Mouse (Mus musculus) lung, embryonic 15.5 days (tissue): ENCODE data around the gene Tfip11. TPM values are rescaled to one million over a fixed set of nuclear protein-coding genes. Genes with fewer than 3 reads are reported as not detected.

ENCODE experiments used
- ATAC-seq: fragments of 200-750 bp; cut with Nextera tagmentation; 2 replicates; pipeline ENCODE4 v1.8.0; 2017; ENCODE audit warnings: moderate number of reproducible peaks, borderline replicate concordance; ENCODE audit not compliant: low FRiP score, low TSS enrichment; ENCODE audit errors: extremely low read depth
- H3K27ac ChIP-seq: fragments of 300-500 bp; sonication (generic); 2 replicates; pipeline ENCODE4 v1.5.1; 2015; ENCODE audit warnings: moderate library complexity, mild to moderate bottlenecking, inconsistent platforms
- H3K27me3 ChIP-seq: fragments of 300-500 bp; sonication (generic); 2 replicates; pipeline ENCODE4 v1.6.1; 2015; ENCODE audit warnings: inconsistent platforms
- H3K36me3 ChIP-seq: fragments of 300-500 bp; sonication (generic); 2 replicates; pipeline ENCODE4 v1.6.1; 2015; ENCODE audit warnings: inconsistent platforms
- H3K4me1 ChIP-seq: fragments of 300-500 bp; sonication (generic); 2 replicates; pipeline ENCODE4 v1.6.1; 2015; ENCODE audit warnings: inconsistent platforms
- H3K4me2 ChIP-seq: fragments of 300-500 bp; sonication (generic); 2 replicates; pipeline ENCODE4 v1.6.1; 2015; ENCODE audit warnings: inconsistent platforms, mild to moderate bottlenecking, moderate library complexity
- H3K4me3 ChIP-seq: fragments of 300-500 bp; sonication (generic); 2 replicates; pipeline ENCODE4 v1.5.1; 2015; ENCODE audit warnings: mild to moderate bottlenecking, inconsistent platforms
- H3K9ac ChIP-seq: fragments of 300-500 bp; sonication (generic); 2 replicates; pipeline ENCODE4 v1.6.1; 2015; ENCODE audit warnings: inconsistent platforms
- H3K9me3 ChIP-seq: fragments of 300-500 bp; sonication (generic); 2 replicates; pipeline ENCODE4 v1.6.1; 2016; ENCODE audit warnings: inconsistent platforms
- WGBS: fragments of 180-500 bp; shearing (Covaris S2); methylation state at CpG from one replicate; pipeline ENCODE4 v1.1.7; 2015; 5-methylcytosine and 5-hydroxymethylcytosine counted together
- polyA plus RNA-seq: library from polyadenylated mRNA; unstranded; fragments of >200 nt; fragmentation: Nextera tagmentation; extraction: Ambion mirVana; gene quantifications from 2 replicates; pipeline ENCODE4 v1.2.1, GENCODE M21; 2015

Tfip11 gene
- polyA plus RNA-seq, 1 experiment from 2014 or later: 30.4 TPM

DNA sequence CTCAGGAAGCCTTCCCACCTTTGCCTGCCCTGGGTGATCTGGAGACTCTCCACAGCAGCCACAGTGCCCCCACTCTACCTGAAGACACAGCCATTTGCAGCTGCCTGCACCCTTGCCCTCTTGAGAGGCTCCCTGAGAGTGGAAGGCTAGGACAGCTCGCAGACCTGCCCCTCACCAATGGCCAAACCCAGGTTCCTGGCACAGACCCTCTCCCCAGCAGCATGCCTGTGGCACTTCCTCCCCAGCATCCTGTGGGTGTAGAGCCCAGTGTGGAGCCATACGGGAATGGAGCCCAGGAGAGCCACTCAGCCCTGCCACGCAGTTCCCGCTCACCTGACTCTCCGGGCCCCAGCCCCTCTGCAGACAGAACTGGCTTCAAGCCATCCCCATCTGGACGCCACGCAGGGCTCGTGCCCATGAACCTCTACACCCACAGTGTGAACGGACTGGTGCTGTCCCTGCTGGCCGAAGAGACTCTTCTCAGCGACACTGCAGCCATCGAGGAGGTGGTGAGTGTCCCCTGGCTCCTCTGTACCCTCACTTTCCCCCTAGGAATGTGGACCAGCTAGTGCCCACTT lies 44.2 kb downstream of the Tfip11 start:
- H3K4me1 ChIP-seq: no peaks in the 10 kb centered on the region
- no peak overlapping the region for H3K4me2 ChIP-seq
- no peak for ATAC-seq
- peaks cover 33% of the 10 kb centered on the region for H3K36me3 ChIP-seq
- H3K9ac ChIP-seq: no peak overlapping the region
- no peak overlapping the region for H3K4me3 ChIP-seq
- H3K27ac ChIP-seq: no peak overlapping the region
- 91% methylated on average over 12 of the region's 12 CpGs for WGBS
- H3K9me3 ChIP-seq: no peaks in the 10 kb centered on the region
- no peaks in the 10 kb centered on the region for H3K27me3 ChIP-seq

DNA sequence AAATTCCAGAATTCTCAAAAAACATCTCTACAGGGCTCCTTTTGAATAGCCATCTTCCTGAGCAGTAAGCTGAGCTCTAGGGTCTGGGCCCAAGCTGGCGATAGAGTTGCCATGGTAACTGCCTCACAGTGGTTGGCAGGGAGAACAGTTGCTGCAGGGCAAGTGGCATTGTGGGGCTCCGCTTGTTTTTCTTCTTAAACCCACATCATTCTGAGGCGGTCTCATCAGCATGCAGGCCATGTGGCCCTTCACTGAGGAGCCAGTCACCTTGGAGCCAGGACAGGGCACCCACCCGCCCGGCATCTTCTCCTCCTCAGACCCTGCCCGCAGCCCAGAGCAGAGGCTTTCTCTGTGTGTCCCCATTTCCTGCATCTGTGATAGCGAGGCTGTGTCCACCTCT lies 45.8 kb downstream of the Tfip11 start:
- Histone ChIP-seq H3K27ac (no peak overlapping the region), H3K9me3 (no peaks in the 10 kb centered on the region), H3K27me3 (no peaks in the 10 kb centered on the region), H3K4me2 (no peak overlapping the region), H3K36me3 (peaks cover 27% of the 10 kb centered on the region), H3K4me1 (no peaks in the 10 kb centered on the region), H3K4me3 (no peak overlapping the region), H3K9ac (no peak overlapping the region)
- WGBS: 78% methylated on average over 7 of the region's 7 CpGs
- ATAC-seq: no peak

DNA sequence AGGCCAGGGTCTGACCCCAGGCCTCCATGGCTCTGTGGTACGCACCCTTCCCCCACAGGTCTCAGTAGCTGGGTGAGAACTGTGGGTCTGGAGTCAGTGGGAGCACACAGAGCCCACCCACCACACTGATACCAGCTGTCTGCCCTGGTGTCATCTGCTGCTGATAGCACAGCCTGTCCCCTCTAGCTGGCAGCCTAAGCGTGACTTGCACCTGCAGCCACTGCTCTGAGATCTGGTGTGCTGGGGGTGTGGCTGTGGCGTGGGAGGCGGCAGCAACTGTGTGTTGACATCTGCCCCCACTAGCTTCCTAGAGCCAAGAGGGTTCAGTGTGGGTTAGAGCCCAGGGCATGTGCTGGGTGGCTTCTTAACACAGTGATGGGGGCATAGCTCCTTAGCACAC lies 50.0 kb downstream of the Tfip11 start:
- Histone ChIP-seq H3K27me3 (no peaks in the 10 kb centered on the region), H3K4me1 (no peaks in the 10 kb centered on the region), H3K9ac (no peak overlapping the region), H3K9me3 (no peaks in the 10 kb centered on the region), H3K27ac (no peak overlapping the region), H3K36me3 (peaks cover 18% of the 10 kb centered on the region), H3K4me3 (no peak overlapping the region), H3K4me2 (no peak overlapping the region)
- WGBS: 84% methylated on average over 4 of the region's 4 CpGs
- no peak for ATAC-seq

DNA sequence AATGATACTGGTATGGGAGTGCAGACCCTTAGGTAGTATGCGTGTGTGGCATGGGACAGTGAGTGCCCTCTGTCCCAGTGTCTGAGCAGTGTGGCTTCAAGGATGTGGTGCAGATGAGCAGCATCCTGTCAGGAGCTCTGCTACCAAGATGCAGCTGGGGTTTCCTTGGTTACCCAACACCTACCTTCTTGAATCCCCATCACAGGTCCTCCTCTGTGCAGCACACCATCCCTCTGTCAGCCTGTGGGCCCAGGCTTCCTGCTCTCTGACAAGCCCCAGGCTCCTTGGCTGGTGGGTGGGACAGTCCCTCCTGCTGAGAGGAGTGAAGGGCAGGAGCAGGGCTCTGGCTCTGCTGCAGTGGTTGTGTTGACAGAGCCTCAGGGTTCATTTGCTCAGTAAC lies 51.2 kb downstream of the Tfip11 start:
- WGBS: 100% methylated on average over 1 of the region's 1 CpGs
- Histone ChIP-seq H3K9me3 (no peaks in the 10 kb centered on the region), H3K27ac (no peak overlapping the region), H3K4me1 (no peaks in the 10 kb centered on the region), H3K4me2 (no peak overlapping the region), H3K27me3 (no peaks in the 10 kb centered on the region), H3K36me3 (peaks cover 16% of the 10 kb centered on the region; the same call in 1 of the 2 replicates), H3K4me3 (no peak overlapping the region), H3K9ac (no peak overlapping the region)
- ATAC-seq: no peak

DNA sequence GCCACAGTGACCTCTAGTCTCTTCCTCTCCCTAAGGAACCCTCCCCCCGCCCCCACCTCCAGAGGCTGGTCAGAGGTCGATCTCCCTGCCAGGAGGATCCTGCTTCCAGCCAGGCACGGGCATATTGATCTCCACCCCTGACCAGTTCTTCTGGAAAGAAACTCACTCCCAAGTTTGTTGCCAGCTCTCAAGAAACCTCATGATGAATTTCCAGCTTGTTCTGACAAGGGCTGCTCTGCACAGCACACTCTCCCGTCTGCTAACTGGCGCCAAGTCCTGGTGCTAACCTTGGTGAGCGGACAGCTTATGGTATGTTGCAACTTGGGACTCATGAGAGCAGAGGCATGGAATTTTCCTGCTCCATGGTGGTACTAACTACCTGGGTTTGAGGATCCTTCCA lies 52.6 kb downstream of the Tfip11 start:
- no peaks in the 10 kb centered on the region for H3K9me3 ChIP-seq
- no peak overlapping the region for H3K9ac ChIP-seq
- H3K27me3 ChIP-seq: no peaks in the 10 kb centered on the region
- no peak overlapping the region for H3K4me3 ChIP-seq
- 67% methylated on average over 6 of the region's 6 CpGs for WGBS
- peaks cover 16% of the 10 kb centered on the region; the same call in 1 of the 2 replicates for H3K36me3 ChIP-seq
- ATAC-seq: no peak
- H3K4me1 ChIP-seq: 0 out of 2 replicates have a peak, but pooled peaks cover 3% of the 10 kb centered on the region
- H3K27ac ChIP-seq: no peak overlapping the region
- no peak overlapping the region for H3K4me2 ChIP-seq

DNA sequence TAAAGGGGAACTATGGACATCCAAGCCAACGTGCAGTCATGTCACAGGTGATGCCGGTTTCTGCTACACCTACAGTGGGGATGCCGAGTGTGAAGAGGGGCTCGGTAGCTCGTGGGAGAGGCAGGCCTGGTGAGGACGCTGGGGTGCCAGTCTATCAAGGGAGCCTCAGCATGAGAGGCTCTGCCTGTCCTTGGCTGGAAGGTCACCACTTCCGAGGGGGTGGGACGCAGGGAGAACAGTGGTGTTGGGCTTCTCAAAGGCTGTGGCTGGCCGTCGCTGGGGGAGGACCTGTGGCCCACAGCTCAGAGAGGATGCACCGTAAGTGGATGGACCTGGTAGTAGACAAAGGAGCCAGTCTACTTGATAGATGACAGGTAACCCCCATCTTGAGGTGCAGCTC lies 55.0 kb downstream of the Tfip11 start:
- WGBS: 74% methylated on average over 11 of the region's 11 CpGs
- ATAC-seq: no peak
- Histone ChIP-seq H3K4me2 (no peak overlapping the region), H3K9me3 (no peaks in the 10 kb centered on the region), H3K36me3 (peaks cover 6% of the 10 kb centered on the region; the same call in 1 of the 2 replicates), H3K27me3 (no peaks in the 10 kb centered on the region), H3K4me3 (no peak overlapping the region), H3K27ac (no peak overlapping the region), H3K9ac (no peak overlapping the region), H3K4me1 (0 out of 2 replicates have a peak, but pooled peaks cover 3% of the 10 kb centered on the region)

DNA sequence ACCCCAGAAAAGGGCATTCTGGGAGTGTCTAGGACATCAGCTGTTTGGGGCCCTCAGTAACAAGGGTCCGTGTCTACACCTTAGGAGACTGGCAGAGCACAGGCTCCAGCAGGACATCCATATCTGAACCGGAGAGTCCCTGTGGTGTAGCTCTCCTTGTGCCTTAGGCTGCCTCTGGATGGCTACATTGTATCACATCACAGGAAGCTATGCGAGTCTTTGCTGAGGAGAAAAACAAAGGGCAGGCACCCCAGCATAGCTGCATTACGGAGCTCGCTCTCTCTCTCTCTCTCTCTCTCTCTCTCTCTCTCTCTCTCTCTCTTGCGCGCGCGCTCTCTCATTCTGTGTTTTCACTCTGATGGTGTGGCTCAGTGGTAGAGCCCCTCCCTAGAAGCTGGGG lies 55.9 kb downstream of the Tfip11 start:
- Histone ChIP-seq H3K4me1 (0 out of 2 replicates have a peak, but pooled peaks cover 3% of the 10 kb centered on the region), H3K9ac (no peak overlapping the region), H3K4me2 (no peak overlapping the region), H3K4me3 (no peak overlapping the region), H3K36me3 (peaks cover 6% of the 10 kb centered on the region; the same call in 1 of the 2 replicates), H3K9me3 (no peaks in the 10 kb centered on the region), H3K27me3 (no peaks in the 10 kb centered on the region), H3K27ac (no peak overlapping the region)
- 61% methylated on average over 9 of the region's 9 CpGs for WGBS
- ATAC-seq: no peak

DNA sequence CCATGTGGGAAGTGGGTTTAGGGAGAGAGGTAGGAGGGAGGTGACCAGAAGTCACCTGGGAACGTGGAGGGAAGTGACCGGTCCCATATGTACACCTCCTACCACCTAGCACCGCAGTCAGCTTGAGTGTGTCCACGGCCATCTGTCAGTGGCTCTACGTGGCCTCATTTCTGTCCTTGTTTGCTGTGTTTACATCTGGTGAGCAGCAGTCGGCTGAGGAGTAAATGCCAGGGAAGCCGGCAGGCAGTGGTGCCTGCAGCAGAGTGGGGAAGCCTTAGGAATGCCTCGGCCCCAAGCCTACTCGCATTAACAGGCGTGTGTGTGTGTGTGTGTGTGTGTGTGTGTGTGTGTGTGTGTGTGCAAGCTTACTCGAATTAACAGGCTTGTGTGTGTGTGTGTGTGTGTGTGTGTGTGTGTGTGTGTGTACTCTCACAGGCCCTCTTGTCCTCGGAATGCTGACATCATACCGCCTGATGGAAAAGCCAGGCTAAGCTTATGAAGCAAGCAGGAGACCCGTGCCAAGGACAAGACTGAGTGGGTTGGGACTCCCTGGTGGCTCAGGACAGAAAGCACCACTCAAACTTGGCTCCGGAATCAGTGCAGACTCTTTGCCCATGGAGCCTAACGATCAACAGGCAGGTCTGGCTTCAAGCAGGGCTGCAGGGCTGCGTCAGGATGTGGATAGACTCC lies 56.6 kb downstream of the Tfip11 start:
- WGBS: 41% methylated on average over 16 of the region's 17 CpGs

DNA sequence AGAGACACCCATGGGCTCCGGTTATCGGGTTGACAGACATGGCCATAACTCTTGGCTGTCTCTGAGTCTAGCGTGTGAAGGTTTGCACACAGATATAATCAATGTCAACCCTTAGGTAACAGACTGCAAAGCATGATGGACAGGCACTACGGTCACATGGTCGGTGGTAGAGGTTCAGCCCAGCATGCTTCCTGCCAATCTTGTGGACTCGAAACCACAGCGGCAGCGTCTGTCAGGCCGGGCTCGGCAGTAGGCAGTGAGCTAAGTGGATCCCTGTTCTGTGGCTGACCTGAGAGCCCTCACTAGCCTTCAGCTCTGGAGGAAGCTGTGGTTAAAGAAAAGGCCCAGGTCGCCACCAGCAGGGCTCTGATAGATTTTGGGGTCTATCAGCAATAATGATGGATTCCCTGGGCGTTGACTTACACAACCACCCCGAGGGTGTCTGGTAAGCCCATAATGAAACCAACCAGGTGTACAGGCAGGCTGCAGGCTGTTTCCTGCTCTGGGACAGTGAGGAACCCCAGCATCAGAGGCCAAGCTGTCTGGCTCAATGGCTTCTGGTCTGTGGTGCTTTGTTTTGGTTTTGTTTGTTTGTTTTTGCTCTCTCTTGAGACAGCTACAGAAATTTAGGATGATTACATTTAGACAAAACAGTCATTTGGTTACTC lies 58.8 kb downstream of the Tfip11 start:
- no peaks in the 10 kb centered on the region for H3K27me3 ChIP-seq
- H3K4me2 ChIP-seq: no peak overlapping the region
- no peak overlapping the region for H3K27ac ChIP-seq
- WGBS: 83% methylated on average over 13 of the region's 13 CpGs
- no peak for ATAC-seq
- H3K9ac ChIP-seq: no peak overlapping the region
- 0 out of 2 replicates have a peak, but pooled peaks cover 3% of the 10 kb centered on the region for H3K4me1 ChIP-seq
- H3K9me3 ChIP-seq: no peaks in the 10 kb centered on the region
- no peaks in the 10 kb centered on the region for H3K36me3 ChIP-seq
- no peak overlapping the region for H3K4me3 ChIP-seq

More for the DNA sequence above, 56.6 kb downstream of the Tfip11 start:
- ATAC-seq: peak; percentile 55; the same call in 1 of the 2 replicates
- no peak overlapping the region for H3K27ac ChIP-seq
- H3K36me3 ChIP-seq: peaks cover 6% of the 10 kb centered on the region; the same call in 1 of the 2 replicates
- H3K9ac ChIP-seq: no peak overlapping the region
- H3K4me2 ChIP-seq: no peak overlapping the region
- H3K9me3 ChIP-seq: no peaks in the 10 kb centered on the region
- no peaks in the 10 kb centered on the region for H3K27me3 ChIP-seq
- H3K4me3 ChIP-seq: no peak overlapping the region
- 0 out of 2 replicates have a peak, but pooled peaks cover 3% of the 10 kb centered on the region for H3K4me1 ChIP-seq

DNA sequence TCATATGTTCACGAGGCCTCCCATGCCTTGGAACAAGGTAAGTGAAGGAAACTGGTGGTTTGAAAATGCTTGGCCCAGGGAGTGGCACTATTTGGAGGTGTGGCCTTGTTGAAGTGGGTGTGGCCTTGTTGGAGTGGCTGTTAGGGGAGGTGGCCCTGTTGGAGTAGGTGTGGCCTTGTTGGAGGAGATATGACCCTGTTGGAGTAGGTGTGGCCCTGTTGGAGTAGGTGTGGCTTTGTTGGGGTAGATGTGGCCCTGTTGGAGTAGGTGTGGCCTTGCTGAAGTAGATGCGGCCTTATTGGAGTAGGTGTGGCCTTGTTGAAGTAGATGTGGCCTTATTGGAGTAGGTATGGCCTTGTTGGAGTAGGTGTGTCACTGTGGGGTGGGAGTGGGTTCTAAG lies 59.8 kb downstream of the Tfip11 start:
- Histone ChIP-seq H3K9me3 (no peaks in the 10 kb centered on the region), H3K27me3 (no peaks in the 10 kb centered on the region), H3K27ac (no peak overlapping the region), H3K4me1 (0 out of 2 replicates have a peak, but pooled peaks cover 3% of the 10 kb centered on the region), H3K36me3 (no peaks in the 10 kb centered on the region), H3K4me2 (no peak overlapping the region), H3K4me3 (no peak overlapping the region), H3K9ac (no peak overlapping the region)
- WGBS: 63% methylated on average over 2 of the region's 2 CpGs
- ATAC-seq: no peak
